Mouse (Mus musculus) stomach, postnatal 0 days (tissue): ENCODE measurements at regions not wholly inside any gene's neighbourhood (a gene's known extent, or its start where the extent isn't known, plus 50 kb on each side); places are given as distances from the start of the nearest gene placed in this dataset.

Source experiments
- CTCF ChIP-seq: IDR thresholded peaks from 2 replicates; pipeline ENCODE4 v1.5.1; 2016; ENCODE audit warnings: antibody characterized with exemption, low read depth, mild to moderate bottlenecking, moderate library complexity
- EP300 ChIP-seq: optimal IDR thresholded peaks from 2 replicates; pipeline ENCODE3; 2016; ENCODE audit warnings: antibody characterized with exemption

- no peak for TF ChIP-seq CTCF
- TF ChIP-seq EP300: no peak
Measured at GRCm38 (mm10) chr9:122529721-122530120, 178.3 kb downstream of the Abhd5 start.
